Mouse (Mus musculus) right cerebral cortex, postnatal 4 days (tissue): ENCODE data around the gene Olfr1015.

Experiments used
- DNase-seq: peaks from one replicate; pipeline ENCODE4 v3.0.0-alpha.2; 2022

Gene Olfr1015

GRCm38 (mm10) chr2:85781717-85782116, at the start of gene Olfr1015:
Olfr1015 (plus strand) TSS chr2:85782017.
- no peak for DNase-seq

- no peak for DNase-seq
Measured at GRCm38 (mm10) chr2:85753822-85754221, 28.0 kb upstream of the Olfr1015 start.

- DNase-seq = no peak
Measured at GRCm38 (mm10) chr2:85762666-85763065, 19.2 kb upstream of the Olfr1015 start, which contains the start of gene Olfr1012. Olfr1012 (minus strand) TSS chr2:85762766.

DNA sequence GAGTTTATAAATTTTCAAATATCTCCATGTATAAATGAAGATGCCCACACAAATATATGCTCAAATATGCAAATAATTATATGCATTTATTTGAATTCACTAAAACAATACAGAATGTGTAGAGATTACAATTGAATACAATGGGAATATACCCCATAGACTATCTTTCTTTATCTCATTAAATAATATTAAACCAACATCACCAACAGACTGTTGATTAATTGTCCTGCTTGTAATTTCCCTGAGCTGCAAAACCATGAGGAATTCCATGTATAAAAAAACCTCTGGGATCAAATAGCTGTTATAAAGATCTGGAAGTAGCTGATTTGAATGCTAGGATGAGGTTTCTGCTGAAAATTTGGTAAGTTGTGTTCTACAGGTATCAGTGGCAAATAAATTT, 15.0 kb upstream of the Olfr1015 start, which contains the start of gene Olfr1013:
Olfr1013 (plus strand) TSS at position 301 of the 400 bp plus-strand sequence.
- DNase-seq = no peak

GRCm38 (mm10) chr2:85772413-85772812, 9.4 kb upstream of the Olfr1015 start, which contains the start of gene Olfr1014:
Olfr1014 (plus strand) TSS chr2:85772713.
- no peak for DNase-seq

- DNase-seq = no peak
Measured at GRCm38 (mm10) chr2:85792331-85792730, 10.5 kb downstream of the Olfr1015 start.

DNA sequence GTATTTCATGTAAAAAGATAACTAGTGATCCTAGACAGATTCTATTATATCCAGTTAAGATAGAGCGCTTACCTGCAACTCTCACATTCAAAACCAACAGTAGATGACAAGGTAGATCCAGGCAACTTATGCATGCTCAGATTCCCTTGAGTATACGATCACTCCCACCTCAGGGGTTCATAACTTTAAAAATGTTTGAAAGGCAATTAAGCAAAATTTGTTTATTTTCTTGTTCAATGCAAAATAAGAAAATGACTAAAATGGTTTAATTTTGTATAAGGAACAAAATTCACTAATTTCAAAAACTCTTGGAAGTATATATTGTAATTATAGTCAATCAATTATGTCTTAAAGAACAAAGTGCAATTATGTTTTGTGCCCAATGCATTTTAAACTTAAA, 20.6 kb downstream of the Olfr1015 start, which contains the start of gene Olfr1016:
Olfr1016 (minus strand) TSS at position 101 of the 400 bp plus-strand sequence.
- DNase-seq = no peak

DNA sequence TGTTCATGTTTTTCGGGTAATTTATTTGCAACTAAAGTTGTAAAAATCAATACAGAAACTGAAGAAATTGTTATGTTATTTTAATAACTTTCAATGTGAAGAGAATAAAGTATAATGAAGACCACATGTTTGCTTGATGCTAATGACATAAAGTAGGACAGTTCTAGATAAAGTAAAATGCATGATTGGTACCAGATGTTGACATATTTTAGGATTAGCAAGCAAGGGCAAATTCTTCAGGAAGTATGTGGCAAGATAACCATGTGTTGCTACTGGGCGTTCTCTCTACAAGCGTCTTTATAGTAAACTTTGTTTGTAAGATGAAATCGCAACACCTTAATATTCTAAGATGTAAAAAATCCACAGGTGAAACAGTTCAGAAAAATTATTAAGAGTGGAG, 22.7 kb downstream of the Olfr1015 start:
- no peak for DNase-seq

GRCm38 (mm10) chr2:85818179-85818578, 36.4 kb downstream of the Olfr1015 start, which contains the start of gene Olfr1018:
Olfr1018 (plus strand) TSS chr2:85818479.
- no peak for DNase-seq
